Mouse (Mus musculus) midbrain, embryonic 11.5 days (tissue): ENCODE data around the gene Pla2r1. TPM values are rescaled to one million over a fixed set of nuclear protein-coding genes. Genes with fewer than 3 reads are reported as not detected.

Experiments
- ATAC-seq: fragments of 200-750 bp; cut with Nextera tagmentation; 2 replicates; pipeline ENCODE4 v1.8.0; 2017; ENCODE audit warnings: moderate TSS enrichment, moderate library complexity; ENCODE audit not compliant: low FRiP score
- DNase-seq: peaks from one replicate; pipeline ENCODE4 v3.0.0; 2015; ENCODE audit warnings: low spot score; ENCODE audit errors: missing footprints
- H3K27ac ChIP-seq: fragments of 300-500 bp; sonication (generic); 2 replicates; pipeline ENCODE4 v1.5.1; 2014; ENCODE audit warnings: low read depth, low read length
- H3K27me3 ChIP-seq: fragments of 300-500 bp; sonication (generic); 2 replicates; pipeline ENCODE4 v1.6.1; 2014; ENCODE audit warnings: mild to moderate bottlenecking, low read length, moderate library complexity, mixed read lengths; ENCODE audit not compliant: control insufficient read depth, insufficient read depth
- H3K36me3 ChIP-seq: fragments of 300-500 bp; sonication (generic); 2 replicates; pipeline ENCODE4 v1.6.1; 2014; ENCODE audit warnings: mild to moderate bottlenecking, low read length, moderate library complexity, mixed read lengths; ENCODE audit not compliant: control insufficient read depth, insufficient read depth
- H3K4me1 ChIP-seq: fragments of 300-500 bp; sonication (generic); 2 replicates; pipeline ENCODE4 v1.6.1; 2014; ENCODE audit warnings: low read length; ENCODE audit not compliant: control insufficient read depth, insufficient read depth
- H3K4me2 ChIP-seq: fragments of 300-500 bp; sonication (generic); 2 replicates; pipeline ENCODE4 v1.6.1; 2014; ENCODE audit warnings: mild to moderate bottlenecking, moderate library complexity
- H3K4me3 ChIP-seq: fragments of 300-500 bp; sonication (generic); 2 replicates; pipeline ENCODE4 v1.5.1; 2014; ENCODE audit warnings: low read depth, low read length
- H3K9ac ChIP-seq: fragments of 300-500 bp; sonication (generic); 2 replicates; pipeline ENCODE4 v1.6.1; 2014; ENCODE audit warnings: low read length
- H3K9me3 ChIP-seq: fragments of 300-500 bp; sonication (generic); 2 replicates; pipeline ENCODE4 v1.6.1; 2016; ENCODE audit warnings: low read length; ENCODE audit not compliant: control insufficient read depth
- WGBS: fragments of 180-500 bp; shearing (Covaris S2); extraction: QIAGEN DNeasy Blood & Tissue Kit; methylation state at CpG from one replicate; pipeline ENCODE4 v1.1.7; 2014; 5-methylcytosine and 5-hydroxymethylcytosine counted together
- polyA plus RNA-seq: library from polyadenylated mRNA; unstranded; fragments of >200 nt; fragmentation: Nextera tagmentation; extraction: Ambion mirVana; gene quantifications from 2 replicates; pipeline ENCODE4 v1.2.1, GENCODE M21; 2014

Gene Pla2r1
- polyA plus RNA-seq, 1 experiment from 2014 or later = 0.66 TPM

DNA sequence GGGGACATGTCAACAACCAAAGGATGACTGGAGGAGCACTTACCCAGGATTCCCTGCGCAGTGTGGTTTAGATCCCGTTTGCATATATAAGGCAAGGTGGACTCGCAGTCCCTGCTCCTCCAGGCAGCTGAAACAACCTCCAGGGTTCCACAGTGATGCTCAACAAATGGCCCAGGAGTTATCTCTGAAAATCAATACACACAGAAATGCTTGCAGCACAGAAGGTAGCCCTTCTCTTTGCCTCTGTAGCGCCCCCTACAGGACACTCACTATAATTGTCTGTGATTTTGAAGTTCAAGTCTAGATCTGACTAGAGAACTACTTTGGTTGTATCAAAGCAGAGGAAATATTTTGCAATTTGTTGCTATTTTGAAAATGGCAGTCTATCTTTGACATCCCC is 38.2 kb downstream of the Pla2r1 start:
- ATAC-seq = no peak
- H3K4me3 ChIP-seq = no peak overlapping the region
- 71% methylated on average over 4 of the region's 4 CpGs for WGBS

DNA sequence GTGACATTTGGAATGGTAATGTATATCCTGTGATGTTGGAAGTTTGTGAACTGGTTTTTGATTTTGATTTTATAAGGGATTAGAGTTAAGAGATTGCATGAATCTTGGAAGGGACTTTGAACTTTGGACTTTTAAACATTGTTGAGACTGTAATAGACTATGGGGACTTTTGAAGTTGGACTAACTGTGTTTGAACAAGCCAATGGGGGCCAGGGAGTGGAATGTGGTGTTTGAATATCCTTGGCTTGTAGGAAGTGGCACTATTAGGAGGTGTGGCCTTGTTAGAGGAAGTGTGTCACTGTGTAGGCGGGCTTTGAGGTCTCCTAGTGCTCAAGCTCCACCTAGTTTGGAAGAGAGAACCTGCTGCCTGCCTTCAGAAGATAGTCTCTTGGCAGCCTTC is 42.4 kb downstream of the Pla2r1 start:
- Histone ChIP-seq H3K4me2 (no peak overlapping the region), H3K9me3 (no peaks in the 10 kb centered on the region), H3K27me3 (no peaks in the 10 kb centered on the region), H3K36me3 (no peaks in the 10 kb centered on the region), H3K4me3 (no peak overlapping the region), H3K4me1 (no peaks in the 10 kb centered on the region), H3K9ac (no peak overlapping the region), H3K27ac (no peak overlapping the region)
- DNase-seq = peak; percentile 17
- ATAC-seq = no peak
- WGBS = 92% methylated on average over 1 of the region's 1 CpGs

More for the DNA sequence above, 38.2 kb downstream of the Pla2r1 start:
- Histone ChIP-seq H3K9me3 (no peaks in the 10 kb centered on the region), H3K27me3 (no peaks in the 10 kb centered on the region), H3K4me2 (no peak overlapping the region), H3K36me3 (no peaks in the 10 kb centered on the region), H3K27ac (no peak overlapping the region), H3K9ac (no peak overlapping the region), H3K4me1 (no peaks in the 10 kb centered on the region)
- DNase-seq = no peak

DNA sequence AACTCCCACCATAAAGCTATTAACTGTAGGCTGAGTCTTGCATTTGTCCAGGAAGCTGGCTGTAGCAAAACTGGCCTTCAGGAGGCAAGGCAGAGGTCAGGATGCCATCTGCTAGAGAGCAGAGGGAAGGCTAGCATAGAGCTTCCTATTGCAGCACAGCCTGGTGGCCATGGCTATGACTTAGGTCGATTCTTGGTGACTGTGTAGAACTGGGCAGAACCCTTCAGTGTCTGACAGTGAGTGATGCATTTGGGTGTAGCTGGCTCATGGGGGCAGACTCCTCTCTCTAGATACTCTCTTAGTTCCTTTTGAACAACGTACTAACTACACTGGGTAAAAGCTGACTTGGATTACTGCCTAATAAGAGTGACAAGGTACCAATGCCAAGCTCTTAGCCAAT is 48.0 kb downstream of the Pla2r1 start:
- DNase-seq (no peak), ATAC-seq (no peak)
- Histone ChIP-seq H3K9ac (no peak overlapping the region), H3K27ac (no peak overlapping the region), H3K4me1 (peaks cover 4% of the 10 kb centered on the region; the same call in 1 of the 2 replicates), H3K9me3 (no peaks in the 10 kb centered on the region), H3K36me3 (no peaks in the 10 kb centered on the region), H3K4me2 (no peak overlapping the region), H3K4me3 (no peak overlapping the region), H3K27me3 (no peaks in the 10 kb centered on the region)
- WGBS = 65% methylated on average over 2 of the region's 2 CpGs

DNA sequence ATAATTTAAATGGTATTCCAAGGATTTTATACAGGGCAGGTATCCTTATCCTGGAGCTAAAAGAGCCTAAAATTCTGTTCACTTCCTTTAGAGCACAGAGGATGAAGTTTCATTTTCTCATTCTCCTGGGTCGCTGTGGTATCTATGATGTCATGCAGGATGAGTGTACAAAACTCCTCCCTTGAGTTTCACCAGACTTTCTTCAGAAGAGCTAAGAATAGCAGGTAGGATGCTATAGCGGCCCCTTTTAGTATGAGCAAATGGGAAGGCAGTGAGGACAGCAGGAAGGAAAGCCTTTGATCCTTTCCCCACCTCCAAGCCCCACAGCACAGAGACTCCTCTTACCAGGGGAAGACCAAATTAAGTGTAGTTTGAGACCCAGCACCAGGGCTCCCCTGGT is 48.4 kb downstream of the Pla2r1 start:
- Histone ChIP-seq H3K4me3 (no peak overlapping the region), H3K27me3 (no peaks in the 10 kb centered on the region), H3K36me3 (no peaks in the 10 kb centered on the region), H3K9me3 (no peaks in the 10 kb centered on the region), H3K4me2 (no peak overlapping the region), H3K4me1 (peaks cover 4% of the 10 kb centered on the region; the same call in 1 of the 2 replicates), H3K9ac (no peak overlapping the region), H3K27ac (no peak overlapping the region)
- WGBS = 81% methylated on average over 2 of the region's 2 CpGs
- DNase-seq (no peak), ATAC-seq (no peak)

DNA sequence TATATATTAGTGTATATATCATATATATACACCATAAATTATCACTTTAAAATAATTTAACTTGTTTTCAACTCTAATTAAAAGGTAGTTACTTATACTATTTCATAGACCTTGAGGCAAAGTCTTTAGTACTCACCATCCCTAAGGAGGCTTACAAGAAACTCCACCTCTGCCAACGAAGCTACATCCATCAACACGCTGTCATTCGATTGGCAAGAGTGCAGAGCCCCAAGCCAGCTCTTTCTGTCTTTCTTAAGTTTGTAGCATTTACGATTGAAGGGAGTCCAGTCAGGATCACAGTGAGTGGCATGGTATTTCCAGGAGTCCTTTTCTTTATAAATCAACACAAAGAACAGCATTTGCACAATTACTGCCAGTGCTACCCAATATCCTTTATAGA is 49.1 kb downstream of the Pla2r1 start:
- H3K27me3 ChIP-seq = no peaks in the 10 kb centered on the region
- no peak overlapping the region for H3K9ac ChIP-seq
- H3K9me3 ChIP-seq = no peaks in the 10 kb centered on the region
- no peak for DNase-seq
- no peak overlapping the region for H3K4me3 ChIP-seq
- no peak overlapping the region for H3K4me2 ChIP-seq
- ATAC-seq = no peak
- H3K36me3 ChIP-seq = no peaks in the 10 kb centered on the region
- H3K27ac ChIP-seq = no peak overlapping the region
- H3K4me1 ChIP-seq = peaks cover 4% of the 10 kb centered on the region; the same call in 1 of the 2 replicates
- 90% methylated on average over 4 of the region's 4 CpGs for WGBS

DNA sequence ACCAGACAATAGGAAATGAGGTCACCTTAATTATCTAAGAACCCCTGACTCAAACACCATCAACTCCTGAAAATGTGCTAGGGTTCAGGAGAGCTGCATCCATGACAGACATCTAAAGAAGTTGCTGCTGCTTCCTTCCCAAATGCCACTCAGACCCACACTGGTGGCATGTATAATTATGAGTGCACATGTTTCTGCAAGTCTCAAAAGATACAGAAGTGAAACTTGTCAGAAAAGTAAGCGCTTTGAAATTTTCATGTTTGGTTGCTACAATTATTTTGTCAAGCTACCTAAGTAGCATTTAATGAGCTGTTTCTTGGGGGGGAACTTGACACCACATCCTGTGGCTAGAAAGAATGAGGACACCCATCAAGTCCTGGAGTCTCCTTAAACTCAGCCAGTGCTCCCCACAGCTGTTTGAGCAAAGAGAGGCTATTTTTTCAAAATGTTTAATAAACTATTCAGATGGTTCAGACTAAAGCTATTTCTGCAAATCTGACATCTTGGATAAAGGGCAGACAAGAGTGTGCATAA is 52.5 kb downstream of the Pla2r1 start:
- H3K4me2 ChIP-seq = no peak overlapping the region
- no peak overlapping the region for H3K4me3 ChIP-seq
- H3K27me3 ChIP-seq = no peaks in the 10 kb centered on the region
- H3K27ac ChIP-seq = no peak overlapping the region
- no peak for DNase-seq
- peaks cover 4% of the 10 kb centered on the region; the same call in 1 of the 2 replicates for H3K4me1 ChIP-seq
- 94% methylated on average over 1 of the region's 1 CpGs for WGBS
- no peaks in the 10 kb centered on the region for H3K36me3 ChIP-seq
- H3K9ac ChIP-seq = no peak overlapping the region
- no peak for ATAC-seq
- H3K9me3 ChIP-seq = no peaks in the 10 kb centered on the region

DNA sequence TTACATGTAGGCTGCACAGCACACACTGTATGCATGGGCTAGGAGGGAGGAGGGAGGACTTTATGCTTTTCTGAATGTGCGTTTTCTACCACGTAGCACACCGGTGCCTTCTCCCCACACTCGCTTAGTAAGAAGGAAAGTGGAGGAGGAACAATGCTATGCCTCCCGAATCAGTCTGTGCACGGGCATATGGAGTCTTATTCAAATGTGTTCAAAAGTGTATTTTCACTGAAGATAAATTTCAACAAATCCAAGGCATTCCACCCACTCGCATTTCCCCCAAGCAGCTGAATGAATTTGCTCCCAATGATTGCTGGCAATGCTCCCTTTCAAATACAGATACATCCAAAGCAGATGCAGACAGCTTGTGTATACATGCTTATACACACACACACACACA is 73.2 kb downstream of the Pla2r1 start:
- H3K36me3 ChIP-seq = no peaks in the 10 kb centered on the region
- H3K9me3 ChIP-seq = no peaks in the 10 kb centered on the region
- 95% methylated on average over 7 of the region's 7 CpGs for WGBS
- H3K27ac ChIP-seq = no peak overlapping the region
- no peak overlapping the region for H3K4me3 ChIP-seq
- DNase-seq = no peak
- H3K9ac ChIP-seq = no peak overlapping the region
- no peak for ATAC-seq
- no peaks in the 10 kb centered on the region for H3K4me1 ChIP-seq
- H3K27me3 ChIP-seq = no peaks in the 10 kb centered on the region
- no peak overlapping the region for H3K4me2 ChIP-seq

DNA sequence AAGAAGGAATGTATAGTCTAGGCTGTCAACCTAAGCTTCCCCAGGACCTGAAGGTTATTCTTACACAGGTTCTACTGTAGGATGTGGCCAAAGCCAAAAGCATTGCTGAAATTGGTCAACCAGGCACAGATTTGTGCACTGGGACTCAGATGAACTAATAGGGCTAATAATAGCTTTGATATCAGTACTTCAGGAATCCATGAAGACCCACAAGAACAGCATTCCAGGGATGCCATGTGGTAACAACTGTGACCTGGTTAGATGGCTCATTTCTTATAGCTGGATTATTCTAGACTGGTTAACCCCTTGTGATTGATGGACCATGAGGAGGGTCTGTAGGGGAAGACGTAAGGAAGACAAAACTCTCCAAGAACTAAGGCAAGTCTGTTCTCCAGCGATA is 74.3 kb downstream of the Pla2r1 start:
- Histone ChIP-seq H3K36me3 (no peaks in the 10 kb centered on the region), H3K27me3 (no peaks in the 10 kb centered on the region), H3K4me2 (no peak overlapping the region), H3K9ac (no peak overlapping the region), H3K4me3 (no peak overlapping the region), H3K4me1 (no peaks in the 10 kb centered on the region), H3K9me3 (no peaks in the 10 kb centered on the region), H3K27ac (no peak overlapping the region)
- 91% methylated on average over 2 of the region's 2 CpGs for WGBS
- DNase-seq = no peak
- ATAC-seq = no peak

DNA sequence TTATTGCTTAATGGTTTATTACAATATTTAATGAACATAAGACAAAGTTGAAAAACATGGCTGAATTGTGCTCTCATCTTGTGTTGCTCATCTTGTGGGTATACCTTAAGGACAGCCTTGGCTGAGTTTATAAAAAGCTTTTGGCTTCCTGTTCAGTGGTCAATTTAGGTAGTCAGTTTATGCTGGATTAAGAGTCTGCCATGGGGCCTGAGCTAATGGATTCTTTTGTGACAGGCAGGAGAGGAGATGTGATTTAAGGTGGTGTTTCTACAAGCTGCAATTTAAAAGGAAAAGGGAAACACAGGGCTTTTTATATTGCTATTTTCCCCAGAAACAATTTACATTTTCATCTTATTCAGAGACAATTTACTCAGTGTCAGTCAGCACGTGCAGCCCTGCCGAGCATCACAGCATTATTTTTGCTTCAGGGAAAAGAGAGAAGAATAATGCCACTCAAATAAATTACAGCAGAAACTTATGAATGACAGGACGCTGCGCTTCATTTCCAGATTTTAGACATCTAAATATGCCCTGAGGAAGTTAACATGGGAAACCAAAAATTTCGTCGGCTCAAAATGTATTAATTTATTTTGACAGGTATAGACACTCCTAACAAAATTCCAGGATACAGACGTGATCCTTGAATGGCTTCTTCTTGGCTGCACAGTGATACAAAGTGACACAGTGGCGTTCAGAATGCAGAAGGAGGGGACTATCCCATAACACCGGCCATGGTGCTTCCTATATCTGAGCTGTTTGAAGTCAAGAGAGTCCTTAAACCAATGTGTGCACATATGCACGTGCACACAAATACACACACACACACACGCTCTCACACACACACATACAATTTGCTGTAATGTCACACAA is 84.0 kb downstream of the Pla2r1 start:
- H3K4me1 ChIP-seq = no peaks in the 10 kb centered on the region; the same call in 1 of the 2 replicates
- H3K9ac ChIP-seq = no peak overlapping the region
- H3K27ac ChIP-seq = no peak overlapping the region
- no peak overlapping the region for H3K4me2 ChIP-seq
- H3K27me3 ChIP-seq = no peaks in the 10 kb centered on the region
- no peak for DNase-seq
- 72% methylated on average over 11 of the region's 11 CpGs for WGBS
- no peak overlapping the region for H3K4me3 ChIP-seq
- ATAC-seq = no peak
- H3K36me3 ChIP-seq = no peaks in the 10 kb centered on the region
- H3K9me3 ChIP-seq = no peaks in the 10 kb centered on the region
